Mouse (Mus musculus) forebrain, embryonic 15.5 days (tissue): ENCODE measurements at regions not wholly inside any gene's neighbourhood (a gene's known extent, or its start where the extent isn't known, plus 50 kb on each side); places are given as distances from the start of the nearest gene placed in this dataset.

Experiments
- ATAC-seq: fragments of 200-750 bp; cut with Nextera tagmentation; replicated peaks from 2 replicates; pipeline ENCODE4 v1.8.0; 2017; ENCODE audit warnings: mild to moderate bottlenecking, moderate TSS enrichment, moderate library complexity
- H3K27ac ChIP-seq: fragments of 300-500 bp; sonication (generic); replicated peaks from 2 replicates; pipeline ENCODE4 v1.5.1; 2015; ENCODE audit warnings: mild to moderate bottlenecking, inconsistent platforms
- H3K27me3 ChIP-seq: fragments of 300-500 bp; sonication (generic); 2 replicates; pipeline ENCODE4 v1.6.1; 2015; ENCODE audit warnings: inconsistent platforms
- H3K36me3 ChIP-seq: fragments of 300-500 bp; sonication (generic); 2 replicates; pipeline ENCODE4 v1.6.1; 2015; ENCODE audit warnings: mild to moderate bottlenecking, inconsistent platforms
- H3K4me1 ChIP-seq: fragments of 300-500 bp; sonication (generic); 2 replicates; pipeline ENCODE4 v1.6.1; 2015; ENCODE audit warnings: inconsistent platforms
- H3K4me2 ChIP-seq: fragments of 300-500 bp; sonication (generic); replicated peaks from 2 replicates; pipeline ENCODE4 v1.6.1; 2015; ENCODE audit warnings: mild to moderate bottlenecking, inconsistent platforms
- H3K4me3 ChIP-seq: fragments of 300-500 bp; sonication (generic); 2 replicates; pipeline ENCODE4 v1.5.1; 2015; ENCODE audit warnings: mild to moderate bottlenecking, inconsistent platforms
- H3K9ac ChIP-seq: fragments of 300-500 bp; sonication (generic); replicated peaks from 2 replicates; pipeline ENCODE4 v1.6.1; 2015; ENCODE audit warnings: mild to moderate bottlenecking, inconsistent platforms
- H3K9me3 ChIP-seq: fragments of 300-500 bp; sonication (generic); 2 replicates; pipeline ENCODE4 v1.6.1; 2016; ENCODE audit warnings: inconsistent platforms
- WGBS: fragments of 180-500 bp; shearing (Covaris S2); methylation state at CpG from one replicate; pipeline ENCODE4 v1.1.7; 2015; ENCODE audit warnings: mixed read lengths; 5-methylcytosine and 5-hydroxymethylcytosine counted together

DNA sequence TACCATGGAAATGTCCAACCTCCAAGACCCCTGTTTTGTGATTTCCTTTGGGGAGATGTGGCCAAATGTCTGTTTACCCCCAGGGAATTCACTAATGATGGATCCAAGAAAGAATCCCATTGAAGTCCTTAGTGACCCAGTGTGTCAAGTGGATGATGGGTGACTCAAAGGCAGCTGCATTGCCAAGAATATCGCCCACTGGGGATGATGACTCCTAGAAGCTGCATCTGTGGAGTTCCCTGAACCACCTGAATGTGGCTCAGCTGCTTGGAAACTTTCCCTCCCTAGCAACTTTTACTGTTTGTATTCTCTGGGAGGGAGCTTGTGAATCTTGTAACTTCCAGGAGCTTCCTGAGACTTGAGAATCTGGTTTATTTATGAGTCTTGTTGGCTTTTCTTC, 578.3 kb downstream of the 1810013L24Rik start:
- H3K4me1 ChIP-seq = no peaks in the 10 kb centered on the region

DNA sequence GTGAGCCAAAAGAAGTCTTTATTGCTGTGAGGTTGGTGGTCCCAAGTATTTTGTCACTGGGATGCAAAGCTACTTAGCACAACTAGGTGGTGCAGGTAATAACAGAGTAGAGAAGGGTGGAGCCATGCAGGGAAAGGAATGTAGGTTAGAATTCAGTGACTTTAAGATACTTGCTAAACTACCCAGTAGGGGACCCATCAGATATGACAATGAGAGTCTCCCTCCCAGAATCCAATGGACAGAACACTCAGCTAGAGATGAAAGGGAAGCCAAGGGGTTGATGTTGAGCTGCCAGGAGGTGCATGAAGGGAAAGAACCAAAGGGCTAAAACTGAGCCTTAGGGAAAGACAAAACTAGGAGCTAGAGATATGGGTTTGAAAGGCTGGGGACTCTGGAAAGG, 564.9 kb downstream of the Grin2a start:
- Histone ChIP-seq H3K36me3 (no peaks in the 10 kb centered on the region), H3K4me3 (no peak overlapping the region), H3K4me2 (no peak overlapping the region), H3K27ac (no peak overlapping the region), H3K9me3 (no peaks in the 10 kb centered on the region), H3K4me1 (no peaks in the 10 kb centered on the region), H3K27me3 (no peaks in the 10 kb centered on the region), H3K9ac (no peak overlapping the region)
- ATAC-seq = no peak

More for the DNA sequence above, 578.3 kb downstream of the 1810013L24Rik start:
- H3K36me3 ChIP-seq = no peaks in the 10 kb centered on the region
- no peaks in the 10 kb centered on the region for H3K9me3 ChIP-seq
- no peaks in the 10 kb centered on the region for H3K27me3 ChIP-seq
- no peak overlapping the region for H3K4me2 ChIP-seq
- no peak for ATAC-seq
- 73% methylated on average over 1 of the region's 1 CpGs for WGBS
- no peak overlapping the region for H3K9ac ChIP-seq
- no peak overlapping the region for H3K4me3 ChIP-seq
- no peak overlapping the region for H3K27ac ChIP-seq

- H3K4me3 ChIP-seq = no peak overlapping the region
- no peak for ATAC-seq
- H3K9ac ChIP-seq = no peak overlapping the region
- H3K36me3 ChIP-seq = no peaks in the 10 kb centered on the region
- 20% methylated on average over 2 of the region's 2 CpGs for WGBS
- no peak overlapping the region for H3K27ac ChIP-seq
- no peaks in the 10 kb centered on the region for H3K9me3 ChIP-seq
- no peaks in the 10 kb centered on the region for H3K27me3 ChIP-seq
- no peak overlapping the region for H3K4me2 ChIP-seq
- no peaks in the 10 kb centered on the region for H3K4me1 ChIP-seq
These were observed 556.0 kb downstream of the Grin2a start for GRCm38 (mm10) chr16:9439300-9439856.

- no peak overlapping the region for H3K27ac ChIP-seq
- 43% methylated on average over 1 of the region's 1 CpGs for WGBS
- H3K9me3 ChIP-seq = no peaks in the 10 kb centered on the region
- no peaks in the 10 kb centered on the region for H3K4me1 ChIP-seq
- no peak overlapping the region for H3K4me3 ChIP-seq
- H3K36me3 ChIP-seq = no peaks in the 10 kb centered on the region
- no peaks in the 10 kb centered on the region for H3K27me3 ChIP-seq
- no peak for ATAC-seq
- no peak overlapping the region for H3K9ac ChIP-seq
- H3K4me2 ChIP-seq = no peak overlapping the region
These were observed 555.5 kb downstream of the Grin2a start for GRCm38 (mm10) chr16:9439891-9440290.

DNA sequence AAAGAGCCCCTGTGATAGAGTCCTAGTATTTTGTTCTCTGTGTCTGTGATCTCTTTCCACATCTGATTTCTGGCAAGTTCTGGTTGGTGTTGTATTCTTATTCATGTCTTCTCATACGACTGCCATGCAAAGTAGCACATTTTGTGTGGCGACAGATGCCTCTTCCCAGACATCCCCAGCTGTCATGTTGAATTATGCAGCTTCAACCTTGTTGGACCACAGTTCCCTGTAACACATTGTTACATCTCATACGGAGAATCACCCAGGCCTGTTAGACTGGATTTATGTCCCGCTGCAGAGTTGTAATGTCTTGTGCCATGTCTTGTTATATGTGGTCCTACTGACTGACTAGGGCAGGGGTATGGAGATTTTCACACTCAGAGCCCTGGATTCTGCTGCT, 543.3 kb downstream of the Grin2a start:
- Histone ChIP-seq H3K4me2 (no peak overlapping the region), H3K9ac (no peak overlapping the region), H3K9me3 (no peaks in the 10 kb centered on the region), H3K27ac (no peak overlapping the region), H3K4me1 (no peaks in the 10 kb centered on the region), H3K4me3 (no peak overlapping the region), H3K36me3 (no peaks in the 10 kb centered on the region), H3K27me3 (no peaks in the 10 kb centered on the region)
- 73% methylated on average over 4 of the region's 4 CpGs for WGBS
- no peak for ATAC-seq

DNA sequence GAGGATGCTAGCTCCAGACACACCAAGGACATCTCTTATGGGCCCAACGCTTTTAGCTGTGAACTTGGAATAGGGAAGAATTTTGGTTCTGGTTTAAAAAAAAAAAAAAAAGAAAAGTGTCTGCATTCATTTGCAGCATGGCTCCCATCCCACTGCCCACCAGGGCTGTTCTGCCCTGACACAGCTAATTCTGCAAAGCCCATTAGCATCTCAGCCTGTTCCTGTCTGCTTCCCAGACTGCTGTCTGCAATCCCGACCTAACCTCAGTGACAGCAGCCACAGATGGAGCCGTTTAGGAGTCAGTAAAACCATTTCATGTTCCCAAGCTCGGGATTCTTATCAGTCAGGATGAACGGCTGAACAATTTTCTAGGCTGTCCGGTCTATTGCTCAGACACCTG, 537.8 kb downstream of the Grin2a start:
- Histone ChIP-seq H3K9me3 (no peaks in the 10 kb centered on the region), H3K27me3 (no peaks in the 10 kb centered on the region), H3K4me3 (no peak overlapping the region), H3K27ac (no peak overlapping the region), H3K4me2 (no peak overlapping the region), H3K4me1 (no peaks in the 10 kb centered on the region), H3K36me3 (no peaks in the 10 kb centered on the region), H3K9ac (no peak overlapping the region)
- no peak for ATAC-seq
- 74% methylated on average over 6 of the region's 6 CpGs for WGBS

DNA sequence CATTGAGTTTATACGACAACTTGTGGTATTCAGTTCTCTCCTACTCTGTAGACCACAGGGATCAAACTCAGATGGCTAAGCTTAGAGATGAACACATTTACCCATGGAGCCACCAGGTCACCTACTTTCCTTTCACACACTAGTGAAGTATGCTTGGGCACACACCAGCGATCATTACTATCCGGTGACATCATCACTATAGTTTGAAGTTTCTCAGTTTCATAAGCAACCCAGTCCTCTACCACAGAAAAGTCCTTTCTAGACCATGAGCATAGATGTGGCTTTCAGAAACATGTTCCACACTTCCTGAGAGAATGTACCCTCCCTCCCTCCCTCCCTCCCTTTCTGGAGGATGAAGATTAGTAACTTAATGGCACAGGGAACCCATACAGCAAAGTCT, 532.9 kb downstream of the Grin2a start:
- 92% methylated on average over 3 of the region's 3 CpGs for WGBS
- no peak for ATAC-seq

DNA sequence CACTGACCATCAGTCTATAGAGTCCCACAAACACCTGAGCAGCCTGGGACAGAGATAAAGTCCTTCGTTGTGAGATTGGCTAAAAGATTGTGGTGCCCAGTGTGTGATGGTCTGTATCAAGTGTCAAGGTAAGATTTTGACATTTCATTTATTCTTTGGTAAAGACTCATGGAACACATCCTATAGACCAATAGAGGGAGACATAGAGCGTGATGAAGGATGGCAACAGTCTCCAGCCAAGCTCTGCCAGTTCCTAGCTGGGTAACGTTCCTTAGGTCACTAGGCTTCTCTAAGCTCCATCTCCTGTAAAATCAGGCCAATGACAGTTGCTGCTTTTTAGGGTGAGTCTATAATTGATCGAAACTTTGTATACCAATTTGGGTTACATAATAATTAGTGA, 526.0 kb downstream of the Grin2a start:
- ATAC-seq = no peak
- WGBS = 69% methylated on average over 4 of the region's 4 CpGs
- no peaks in the 10 kb centered on the region for H3K36me3 ChIP-seq

More for the DNA sequence above, 532.9 kb downstream of the Grin2a start:
- Histone ChIP-seq H3K4me3 (no peak overlapping the region), H3K4me1 (no peaks in the 10 kb centered on the region), H3K36me3 (no peaks in the 10 kb centered on the region), H3K9me3 (no peaks in the 10 kb centered on the region), H3K27me3 (no peaks in the 10 kb centered on the region), H3K27ac (no peak overlapping the region), H3K4me2 (no peak overlapping the region), H3K9ac (no peak overlapping the region)

DNA sequence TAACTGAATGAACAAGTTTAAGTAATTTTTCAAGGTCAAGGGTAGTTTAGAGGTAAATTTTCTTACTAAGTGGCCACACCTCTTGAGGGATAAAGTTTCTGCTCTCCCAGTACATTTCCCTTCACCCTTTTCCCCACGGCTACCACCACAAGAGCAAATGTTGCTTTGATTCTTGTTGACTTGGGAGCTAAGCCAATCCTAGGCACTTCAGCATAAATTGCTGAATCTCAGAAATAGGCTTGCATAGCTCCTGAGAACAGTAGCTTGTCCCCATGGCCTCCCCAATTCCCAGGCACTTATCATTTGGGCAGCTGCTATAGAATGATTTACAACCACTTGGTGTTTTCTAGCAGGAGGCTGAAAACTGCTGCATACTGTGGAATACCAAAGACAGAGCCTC, 510.1 kb downstream of the Grin2a start:
- ATAC-seq = no peak
- H3K27ac ChIP-seq = no peak overlapping the region
- no peaks in the 10 kb centered on the region for H3K9me3 ChIP-seq
- H3K27me3 ChIP-seq = no peaks in the 10 kb centered on the region
- H3K4me2 ChIP-seq = no peak overlapping the region
- no peak overlapping the region for H3K9ac ChIP-seq
- no peaks in the 10 kb centered on the region for H3K4me1 ChIP-seq
- H3K4me3 ChIP-seq = no peak overlapping the region
- 76% methylated on average over 1 of the region's 1 CpGs for WGBS
- no peaks in the 10 kb centered on the region for H3K36me3 ChIP-seq

More for the DNA sequence above, 526.0 kb downstream of the Grin2a start:
- H3K9ac ChIP-seq = no peak overlapping the region
- H3K27ac ChIP-seq = no peak overlapping the region
- no peak overlapping the region for H3K4me2 ChIP-seq
- H3K9me3 ChIP-seq = no peaks in the 10 kb centered on the region
- no peak overlapping the region for H3K4me3 ChIP-seq
- no peaks in the 10 kb centered on the region for H3K4me1 ChIP-seq
- H3K27me3 ChIP-seq = no peaks in the 10 kb centered on the region

- no peaks in the 10 kb centered on the region for H3K27me3 ChIP-seq
- H3K9me3 ChIP-seq = no peaks in the 10 kb centered on the region
- H3K27ac ChIP-seq = no peak overlapping the region
- H3K4me3 ChIP-seq = no peak overlapping the region
- no peaks in the 10 kb centered on the region for H3K36me3 ChIP-seq
- no peak overlapping the region for H3K4me2 ChIP-seq
- ATAC-seq = no peak
- H3K4me1 ChIP-seq = peaks cover 5% of the 10 kb centered on the region
- no peak overlapping the region for H3K9ac ChIP-seq
- 87% methylated on average over 2 of the region's 2 CpGs for WGBS
These were observed 497.1 kb downstream of the Grin2a start for GRCm38 (mm10) chr16:9498301-9498700.

- 24% methylated on average over 4 of the region's 4 CpGs for WGBS
- peak; percentile 61; the same call in 1 of the 2 replicates for ATAC-seq
These were observed 493.6 kb downstream of the Grin2a start for GRCm38 (mm10) chr16:9501713-9502112.

GRCm38 (mm10) chr16:9509666-9510065, 485.7 kb downstream of the Grin2a start:
- Histone ChIP-seq H3K9ac (no peak overlapping the region), H3K4me3 (no peak overlapping the region), H3K4me1 (no peaks in the 10 kb centered on the region), H3K27ac (no peak overlapping the region), H3K36me3 (no peaks in the 10 kb centered on the region), H3K4me2 (no peak overlapping the region), H3K9me3 (no peaks in the 10 kb centered on the region), H3K27me3 (no peaks in the 10 kb centered on the region)
- no peak for ATAC-seq
- WGBS = 78% methylated on average over 1 of the region's 1 CpGs

More at GRCm38 (mm10) chr16:9501713-9502112, 493.6 kb downstream of the Grin2a start:
- no peaks in the 10 kb centered on the region for H3K9me3 ChIP-seq
- H3K9ac ChIP-seq = no peak overlapping the region
- no peaks in the 10 kb centered on the region for H3K27me3 ChIP-seq
- H3K27ac ChIP-seq = no peak overlapping the region
- H3K4me3 ChIP-seq = no peak overlapping the region
- H3K4me1 ChIP-seq = peaks cover 5% of the 10 kb centered on the region
- no peak overlapping the region for H3K4me2 ChIP-seq
- no peaks in the 10 kb centered on the region for H3K36me3 ChIP-seq

GRCm38 (mm10) chr16:9514538-9514937, 480.8 kb downstream of the Grin2a start:
- ATAC-seq = no peak
- no peak overlapping the region for H3K4me3 ChIP-seq
- no peak overlapping the region for H3K4me2 ChIP-seq
- no peaks in the 10 kb centered on the region for H3K4me1 ChIP-seq
- no peaks in the 10 kb centered on the region for H3K9me3 ChIP-seq
- H3K27me3 ChIP-seq = no peaks in the 10 kb centered on the region
- H3K9ac ChIP-seq = no peak overlapping the region
- 28% methylated on average over 4 of the region's 4 CpGs for WGBS
- H3K36me3 ChIP-seq = no peaks in the 10 kb centered on the region
- no peak overlapping the region for H3K27ac ChIP-seq
